Mouse (Mus musculus): ENCODE data around the gene Ubp1. TPM values are rescaled to one million over a fixed set of nuclear protein-coding genes. Genes with fewer than 3 reads are reported as not detected.

Ubp1 gene
- polyA plus RNA-seq, 1 experiment, result 23.7 TPM

- TF ChIP-seq CTCF (IDR thresholded peaks at IDR 0.05; ENCODE audit: control insufficient read depth, insufficient read depth, insufficient read length) (no peak), MAX (IDR thresholded peaks at IDR 0.05) (no peak), MYOG (IDR thresholded peaks at IDR 0.05; ENCODE audit: control insufficient read depth, extremely low read depth, insufficient read length) (no peak), FOSL1 (IDR thresholded peaks at IDR 0.05; ENCODE audit: insufficient read depth, low read length, poor library complexity, severe bottlenecking) (no peak), CEBPB (IDR thresholded peaks at IDR 0.05; ENCODE audit: low read depth) (no peak), MYOD1 (IDR thresholded peaks at IDR 0.05; ENCODE audit: control insufficient read depth, insufficient read length, low read depth) (no peak), USF1 (IDR thresholded peaks at IDR 0.05; ENCODE audit: low read depth) (no peak)
These were observed 8.5 kb downstream of the Ubp1 start for GRCm38 (mm10) chr9:113939063-113939850.

GRCm38 (mm10) chr9:113941103-113941805, 10.5 kb downstream of the Ubp1 start:
- TF ChIP-seq USF1 (IDR thresholded peaks at IDR 0.05; ENCODE audit: low read depth) (no peak), MAX (IDR thresholded peaks at IDR 0.05) (no peak), CTCF (IDR thresholded peaks at IDR 0.05; ENCODE audit: control insufficient read depth, insufficient read depth, insufficient read length) (no peak), MYOD1 (IDR thresholded peaks at IDR 0.05; ENCODE audit: control insufficient read depth, insufficient read length, low read depth) (no peak)
- H3K4me3 ChIP-seq (ENCODE audit: insufficient read depth, poor library complexity, severe bottlenecking), result no peak overlapping the region
- H3K79me2 ChIP-seq (ENCODE audit: control insufficient read depth, insufficient read depth), result peaks cover 100% of the 10 kb centered on the region
- no peaks in the 10 kb centered on the region for H3K27me3 ChIP-seq (ENCODE audit: control insufficient read depth, insufficient read depth, insufficient read length)
- H3K79me3 ChIP-seq (ENCODE audit: low read depth), result peaks cover 91% of the 10 kb centered on the region
- no peak overlapping the region for H3ac ChIP-seq (ENCODE audit: control insufficient read depth, insufficient read length, low read depth)
- H3K36me3 ChIP-seq (ENCODE audit: control insufficient read depth, insufficient read depth), result peaks cover 12% of the 10 kb centered on the region

More at GRCm38 (mm10) chr9:113939063-113939850, 8.5 kb downstream of the Ubp1 start:
- no peaks in the 10 kb centered on the region for H3K27me3 ChIP-seq (ENCODE audit: control insufficient read depth, insufficient read depth, insufficient read length)
- H3K79me2 ChIP-seq (ENCODE audit: control insufficient read depth, insufficient read depth), result peaks cover 100% of the 10 kb centered on the region
- H3K79me3 ChIP-seq (ENCODE audit: low read depth), result peaks cover 97% of the 10 kb centered on the region
- no peak overlapping the region for H3ac ChIP-seq (ENCODE audit: control insufficient read depth, insufficient read length, low read depth)
- no peak overlapping the region for H3K4me3 ChIP-seq (ENCODE audit: insufficient read depth, poor library complexity, severe bottlenecking)
- H3K36me3 ChIP-seq (ENCODE audit: control insufficient read depth, insufficient read depth), result no peaks in the 10 kb centered on the region

- TF ChIP-seq MAX (IDR thresholded peaks at IDR 0.05) (no peak), USF1 (IDR thresholded peaks at IDR 0.05; ENCODE audit: low read depth) (no peak), CTCF (IDR thresholded peaks at IDR 0.05; ENCODE audit: control insufficient read depth, insufficient read depth, insufficient read length) (no peak), CEBPB (IDR thresholded peaks at IDR 0.05; ENCODE audit: low read depth) (no peak), MYOD1 (IDR thresholded peaks at IDR 0.05; ENCODE audit: control insufficient read depth, insufficient read length, low read depth) (no peak), FOSL1 (IDR thresholded peaks at IDR 0.05; ENCODE audit: insufficient read depth, low read length, poor library complexity, severe bottlenecking) (no peak), MYOG (IDR thresholded peaks at IDR 0.05; ENCODE audit: control insufficient read depth, extremely low read depth, insufficient read length) (no peak)
- H3K4me3 ChIP-seq (ENCODE audit: insufficient read depth, poor library complexity, severe bottlenecking), result no peak overlapping the region
- no peaks in the 10 kb centered on the region for H3K27me3 ChIP-seq (ENCODE audit: control insufficient read depth, insufficient read depth, insufficient read length)
- H3K79me2 ChIP-seq (ENCODE audit: control insufficient read depth, insufficient read depth), result peaks cover 85% of the 10 kb centered on the region
- H3K36me3 ChIP-seq (ENCODE audit: control insufficient read depth, insufficient read depth), result peaks cover 19% of the 10 kb centered on the region
- no peak overlapping the region for H3ac ChIP-seq (ENCODE audit: control insufficient read depth, insufficient read length, low read depth)
- H3K79me3 ChIP-seq (ENCODE audit: low read depth), result peaks cover 71% of the 10 kb centered on the region
These were observed 12.6 kb downstream of the Ubp1 start for GRCm38 (mm10) chr9:113943372-113943771.

GRCm38 (mm10) chr9:113947216-113947615, 16.5 kb downstream of the Ubp1 start:
- H3K79me2 ChIP-seq (ENCODE audit: control insufficient read depth, insufficient read depth), result peaks cover 58% of the 10 kb centered on the region
- H3K4me3 ChIP-seq (ENCODE audit: insufficient read depth, poor library complexity, severe bottlenecking), result no peak overlapping the region
- H3K79me3 ChIP-seq (ENCODE audit: low read depth), result peaks cover 34% of the 10 kb centered on the region
- H3K36me3 ChIP-seq (ENCODE audit: control insufficient read depth, insufficient read depth), result peaks cover 29% of the 10 kb centered on the region
- no peak for TF ChIP-seq CTCF (IDR thresholded peaks at IDR 0.05; ENCODE audit: control insufficient read depth, insufficient read depth, insufficient read length)
- TF ChIP-seq MYOG (IDR thresholded peaks at IDR 0.05; ENCODE audit: control insufficient read depth, extremely low read depth, insufficient read length), result no peak
- no peak for TF ChIP-seq USF1 (IDR thresholded peaks at IDR 0.05; ENCODE audit: low read depth)
- TF ChIP-seq MAX (IDR thresholded peaks at IDR 0.05), result no peak
- TF ChIP-seq FOSL1 (IDR thresholded peaks at IDR 0.05; ENCODE audit: insufficient read depth, low read length, poor library complexity, severe bottlenecking), result no peak
- no peak for TF ChIP-seq CEBPB (IDR thresholded peaks at IDR 0.05; ENCODE audit: low read depth)
- no peak for TF ChIP-seq MYOD1 (IDR thresholded peaks at IDR 0.05; ENCODE audit: control insufficient read depth, insufficient read length, low read depth)
- no peaks in the 10 kb centered on the region for H3K27me3 ChIP-seq (ENCODE audit: control insufficient read depth, insufficient read depth, insufficient read length)
- no peak overlapping the region for H3ac ChIP-seq (ENCODE audit: control insufficient read depth, insufficient read length, low read depth)

- no peak for TF ChIP-seq MYOG (IDR thresholded peaks at IDR 0.05; ENCODE audit: control insufficient read depth, extremely low read depth, insufficient read length)
- TF ChIP-seq MYOD1 (IDR thresholded peaks at IDR 0.05; ENCODE audit: control insufficient read depth, insufficient read length, low read depth), result no peak
- no peak for TF ChIP-seq CTCF (IDR thresholded peaks at IDR 0.05; ENCODE audit: control insufficient read depth, insufficient read depth, insufficient read length)
- no peak for TF ChIP-seq MAX (IDR thresholded peaks at IDR 0.05)
- TF ChIP-seq FOSL1 (IDR thresholded peaks at IDR 0.05; ENCODE audit: insufficient read depth, low read length, poor library complexity, severe bottlenecking), result no peak
- no peak for TF ChIP-seq CEBPB (IDR thresholded peaks at IDR 0.05; ENCODE audit: low read depth)
- no peak for TF ChIP-seq USF1 (IDR thresholded peaks at IDR 0.05; ENCODE audit: low read depth)
- peaks cover 22% of the 10 kb centered on the region for H3K79me2 ChIP-seq (ENCODE audit: control insufficient read depth, insufficient read depth)
- no peak overlapping the region for H3ac ChIP-seq (ENCODE audit: control insufficient read depth, insufficient read length, low read depth)
- no peak overlapping the region for H3K4me3 ChIP-seq (ENCODE audit: insufficient read depth, poor library complexity, severe bottlenecking)
- H3K79me3 ChIP-seq (ENCODE audit: low read depth), result peaks cover 9% of the 10 kb centered on the region
- H3K27me3 ChIP-seq (ENCODE audit: control insufficient read depth, insufficient read depth, insufficient read length), result no peaks in the 10 kb centered on the region
- H3K36me3 ChIP-seq (ENCODE audit: control insufficient read depth, insufficient read depth), result peaks cover 75% of the 10 kb centered on the region
These were observed 27.0 kb downstream of the Ubp1 start for GRCm38 (mm10) chr9:113957777-113958176.
